Mouse (Mus musculus) ES-Bruce4 (cell line): ENCODE results near the gene Prr22.

Experiments
- CTCF ChIP-seq: IDR thresholded peaks from one replicate; pipeline ENCODE4 v1.8.1; 2011; ENCODE audit warnings: low read depth, low read length
- EP300 ChIP-seq: IDR thresholded peaks from 2 replicates; pipeline ENCODE4 v1.6.1; 2011; ENCODE audit warnings: low read depth, low read length; ENCODE audit not compliant: insufficient read depth
- POLR2A ChIP-seq: IDR thresholded peaks from one replicate; pipeline ENCODE4 v1.8.1; 2011; ENCODE audit warnings: low read length; ENCODE audit not compliant: insufficient read depth

- no peak for TF ChIP-seq CTCF
- TF ChIP-seq POLR2A, result no peak
- TF ChIP-seq EP300, result no peak
These were observed 2.4 kb upstream of the Prr22 start for GRCm38 (mm10) chr17:56767531-56768135.
